Mouse (Mus musculus): ENCODE results near the gene Peg3. TPM values are rescaled to one million over a fixed set of nuclear protein-coding genes. Genes with fewer than 3 reads are reported as not detected.
A peak's percentile ranks its signal among the peaks of the same experiment; 100 is the strongest.

The Peg3 gene
- total and polyA plus RNA-seq, 3 experiments: not detected

DNA sequence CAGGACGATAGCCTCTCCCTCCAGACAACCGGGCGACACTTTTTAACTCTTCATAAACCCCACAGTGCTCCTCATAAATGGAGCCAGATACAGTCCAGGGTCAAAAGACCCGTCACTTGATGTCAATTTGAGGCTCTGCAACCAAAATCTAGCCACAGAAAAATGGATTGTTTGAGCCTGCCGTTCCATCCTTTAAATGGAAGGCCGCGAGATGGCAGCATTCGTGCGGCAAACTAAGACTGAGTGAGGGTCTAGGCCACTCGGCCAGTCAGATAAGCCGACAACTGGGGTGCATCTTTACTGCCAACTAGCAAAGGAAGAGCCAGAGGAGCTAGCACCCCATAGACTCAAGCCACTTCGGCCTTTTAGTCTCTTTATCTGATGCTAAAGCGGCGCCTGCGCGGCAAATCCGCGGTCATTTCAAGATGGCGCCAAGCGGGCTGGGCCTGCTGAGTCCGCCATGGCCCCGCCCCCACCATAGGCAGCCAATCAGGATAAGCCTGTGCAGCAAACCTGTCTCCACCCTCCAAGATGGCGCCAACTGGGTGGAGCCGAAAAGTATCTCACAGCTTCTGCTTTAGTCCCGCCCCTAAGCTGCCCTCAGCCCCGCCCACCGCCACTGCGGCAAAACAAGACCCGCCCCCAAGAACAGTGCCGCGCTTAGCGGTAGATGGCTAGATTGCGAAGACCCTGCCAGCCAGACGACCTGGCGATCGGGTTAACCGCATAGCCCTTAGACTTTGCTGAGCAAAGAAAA, 992 bp downstream of the Peg3 start:
- Histone ChIP-seq H3K79me2 (ENCODE audit: control insufficient read depth, insufficient read depth, low read length, poor library complexity) (no peaks in the 10 kb centered on the region), H3K9ac (ENCODE audit: control insufficient read depth, low read depth, low read length, poor library complexity, severe bottlenecking) (no peak overlapping the region), H3K9me3 (replicated peaks; ENCODE audit: insufficient read depth, low read length) (no peaks in the 10 kb centered on the region), H3K36me3 (ENCODE audit: control insufficient read depth in 1 of 2, insufficient read depth in 2 of 2, low read length in 2 of 2) (no peaks in the 10 kb centered on the region), H3K27ac (ENCODE audit: control insufficient read depth, low read depth, low read length) (no peak overlapping the region), H3K4me1 (ENCODE audit: control insufficient read depth in 1 of 2, insufficient read depth in 2 of 2, low read length in 2 of 2) (no peaks in the 10 kb centered on the region), H3K4me3 (ENCODE audit: control insufficient read depth in 1 of 2, insufficient read depth in 1 of 2, low read depth in 2 of 2, low read length in 2 of 2) (no peak overlapping the region), H3K27me3 (ENCODE audit: control insufficient read depth in 1 of 2, insufficient read depth in 2 of 2, low read length in 2 of 2) (no peaks in the 10 kb centered on the region)
- TF ChIP-seq POLR2A (IDR thresholded peaks at IDR 0.05; ENCODE audit: control insufficient read depth in 1 of 2, insufficient read depth in 1 of 2, low read depth in 1 of 2, low read length in 2 of 2, poor library complexity in 1 of 2) (no peak), KAT2A (conservative IDR thresholded peaks at IDR 0.05; ENCODE audit: low read depth, low read length) (no peak), CHD1 (IDR thresholded peaks at IDR 0.05; ENCODE audit: low read depth, low read length) (no peak), RCOR1 (IDR thresholded peaks at IDR 0.05; ENCODE audit: low read depth, low read length) (no peak), HCFC1 (IDR thresholded peaks at IDR 0.05; ENCODE audit: low read depth, low read length) (no peak), ZNF384 (IDR thresholded peaks at IDR 0.05; ENCODE audit: low read depth, low read length) (no peak), TAL1 (IDR thresholded peaks at IDR 0.05; ENCODE audit: low read length) (no peak), NRF1 (IDR thresholded peaks at IDR 0.05; ENCODE audit: insufficient read depth, low read depth, low read length, poor library complexity, severe bottlenecking) (no peak), SIN3A (IDR thresholded peaks at IDR 0.05; ENCODE audit: low read length) (no peak), JUND (IDR thresholded peaks at IDR 0.05; ENCODE audit: low read depth, low read length) (no peak)
- DNase-seq (ENCODE audit: low read depth, low spot score): no peak

DNA sequence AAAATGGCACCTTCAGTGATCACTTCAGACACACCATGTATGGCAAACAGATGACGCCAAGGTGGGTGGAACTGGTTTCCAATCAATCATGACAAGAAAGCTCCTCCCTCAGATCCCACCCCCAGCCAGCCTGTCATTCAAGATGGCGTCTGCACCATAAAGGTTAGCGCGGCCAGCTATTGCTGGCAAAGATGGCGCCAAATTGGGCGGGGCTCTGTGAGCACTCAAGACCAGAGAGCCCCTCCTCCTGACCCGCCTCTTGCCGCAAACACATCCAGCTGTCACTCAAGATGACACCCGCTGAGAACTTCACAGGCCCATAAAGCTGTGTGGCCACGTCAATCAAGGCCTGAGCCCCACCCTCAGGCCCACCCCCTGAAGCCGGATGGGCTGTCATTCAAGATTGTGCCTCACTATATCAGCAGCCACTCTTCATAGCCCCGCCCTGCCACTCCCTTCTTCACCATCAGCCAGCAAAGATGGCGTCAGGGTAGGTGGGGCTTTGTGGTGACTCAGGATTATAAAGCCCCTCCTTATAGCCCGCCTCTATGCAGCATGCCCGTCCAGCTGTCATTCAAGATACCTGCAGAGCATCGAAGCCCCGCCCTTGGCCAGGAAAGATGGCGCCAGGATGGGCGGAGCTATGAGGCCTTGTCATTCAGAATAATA, 1.8 kb downstream of the Peg3 start:
- TF ChIP-seq GABPA (IDR thresholded peaks at IDR 0.05; ENCODE audit: low read depth, low read length) (no peak), TCF12 (IDR thresholded peaks at IDR 0.05; ENCODE audit: low read depth, low read length) (no peak), GATA1 (IDR thresholded peaks at IDR 0.05; ENCODE audit: low read depth, low read length) (no peak), ETS1 (IDR thresholded peaks at IDR 0.05; ENCODE audit: low read depth, low read length) (no peak), HCFC1 (IDR thresholded peaks at IDR 0.05; ENCODE audit: low read depth, low read length) (no peak), MAX (IDR thresholded peaks at IDR 0.05; ENCODE audit: low read length) (no peak), ZKSCAN1 (IDR thresholded peaks at IDR 0.05; ENCODE audit: low read depth, low read length) (no peak), JUND (IDR thresholded peaks at IDR 0.05; ENCODE audit: low read depth, low read length) (no peak), KAT2A (conservative IDR thresholded peaks at IDR 0.05; ENCODE audit: low read depth, low read length) (no peak), EP300 (IDR thresholded peaks at IDR 0.05; ENCODE audit: low read depth in 1 of 2, low read length in 2 of 2) (no peak), POLR2AphosphoS5 (IDR thresholded peaks at IDR 0.05; ENCODE audit: borderline replicate concordance, low read depth, low read length) (no peak), TBP (IDR thresholded peaks at IDR 0.05; ENCODE audit: low read depth, low read length) (no peak), MAZ (IDR thresholded peaks at IDR 0.05; ENCODE audit: low read depth, low read length) (no peak), NELFE (IDR thresholded peaks at IDR 0.05; ENCODE audit: low read depth, low read length) (no peak), RAD21 (IDR thresholded peaks at IDR 0.05; ENCODE audit: low read depth, low read length) (no peak), MEF2A (IDR thresholded peaks at IDR 0.05; ENCODE audit: extremely low read depth, insufficient replicate concordance, low read depth, low read length, poor library complexity, severe bottlenecking) (no peak), USF1 (IDR thresholded peaks at IDR 0.05; ENCODE audit: low read depth, low read length) (no peak), USF2 (IDR thresholded peaks at IDR 0.05; ENCODE audit: borderline replicate concordance in 1 of 2, insufficient read depth in 1 of 2, low read depth in 1 of 2, low read length in 2 of 2) (no peak), CHD2 (IDR thresholded peaks at IDR 0.05; ENCODE audit: low read length) (no peak)
- H3K36me3 ChIP-seq (ENCODE audit: control insufficient read depth in 1 of 2, insufficient read depth in 2 of 2, low read length in 2 of 2): no peaks in the 10 kb centered on the region
- H3K4me1 ChIP-seq (ENCODE audit: control insufficient read depth in 1 of 2, insufficient read depth in 2 of 2, low read length in 2 of 2): no peaks in the 10 kb centered on the region
- H3K27me3 ChIP-seq (ENCODE audit: control insufficient read depth in 1 of 2, insufficient read depth in 2 of 2, low read length in 2 of 2): no peaks in the 10 kb centered on the region
- no peak overlapping the region for H3K27ac ChIP-seq (ENCODE audit: control insufficient read depth, low read depth, low read length)
- peak; percentile 1 for DNase-seq (ENCODE audit: low read depth, low spot score)
- H3K4me3 ChIP-seq (ENCODE audit: control insufficient read depth in 1 of 2, insufficient read depth in 1 of 2, low read depth in 2 of 2, low read length in 2 of 2): no peak overlapping the region
- no peak overlapping the region for H3K9ac ChIP-seq (ENCODE audit: control insufficient read depth, low read depth, low read length, poor library complexity, severe bottlenecking)
- no peaks in the 10 kb centered on the region for H3K9me3 ChIP-seq (replicated peaks; ENCODE audit: insufficient read depth, low read length)
- H3K79me2 ChIP-seq (ENCODE audit: control insufficient read depth, insufficient read depth, low read length, poor library complexity): no peaks in the 10 kb centered on the region

Measured in MEL (cell line).